ENCODE assay signal across 12 mouse cellular contexts in genomic region chr5:115359438-115359837, GRCm38 (mm10). TPM values are rescaled to one million over a fixed set of nuclear protein-coding genes. Genes with fewer than 3 reads are reported as not detected.
DNase-seq lines count a peak whose midpoint lies in the region; ATAC-seq and TF ChIP-seq lines count a peak whose summit lies in the region.
"Had no signal": no experiment of that assay in that cellular context is flagged by ENCODE, and none has a peak within 500 bp of the region (broad histone marks: within the 10 kb centered on the region; RNA-seq: fewer than 3 reads in every experiment).

No protein-coding gene starts in this region.

- WGBS in forebrain, embryonic 10.5 days, result 92% methylated on average over 8 of the region's 8 CpGs
- WGBS in forebrain, embryonic 15.5 days, result 87% methylated on average over 8 of the region's 8 CpGs
- WGBS in hindbrain, embryonic 10.5 days, result 86% methylated on average over 8 of the region's 8 CpGs
- WGBS in hindbrain, embryonic 14.5 days, result 85% methylated on average over 8 of the region's 8 CpGs

- H3K9me3 ChIP-seq in forebrain, embryonic 10.5 days, result no peaks in the 10 kb centered on the region
- no peaks in the 10 kb centered on the region for H3K9me3 ChIP-seq in forebrain, embryonic 15.5 days
- H3K9me3 ChIP-seq in hindbrain, embryonic 10.5 days, result no peaks in the 10 kb centered on the region
- H3K9me3 ChIP-seq in hindbrain, embryonic 14.5 days (ENCODE audit: control insufficient read depth, low read length), result no peaks in the 10 kb centered on the region
- H3K9me3 ChIP-seq: embryonic facial prominence, embryonic 10.5 days; hindbrain, embryonic 15.5 days; midbrain, embryonic 12.5 days; neural tube, embryonic 12.5 days had no signal

- no peak overlapping the region for H3K4me3 ChIP-seq in forebrain, embryonic 10.5 days
- H3K4me3 ChIP-seq in forebrain, embryonic 15.5 days, result no peak overlapping the region
- no peak overlapping the region for H3K4me3 ChIP-seq in hindbrain, embryonic 10.5 days
- no peak overlapping the region for H3K4me3 ChIP-seq in hindbrain, embryonic 14.5 days (replicated peaks; ENCODE audit: low read length)
- H3K4me3 ChIP-seq in testis, adult 2 months (ENCODE audit: control insufficient read depth, low read depth, low read length), result no peak overlapping the region
- no peak overlapping the region for H3K4me3 ChIP-seq in left cerebral cortex, adult 2 months
- H3K4me3 ChIP-seq: embryonic facial prominence, embryonic 10.5 days; hindbrain, embryonic 15.5 days; midbrain, embryonic 12.5 days; neural tube, embryonic 12.5 days had no signal

- H3K27me3 ChIP-seq in forebrain, embryonic 10.5 days (ENCODE audit: poor library complexity, severe bottlenecking), result no peaks in the 10 kb centered on the region; the same call in 1 of the 2 replicates
- no peaks in the 10 kb centered on the region for H3K27me3 ChIP-seq in forebrain, embryonic 15.5 days
- H3K27me3 ChIP-seq in hindbrain, embryonic 10.5 days (ENCODE audit: insufficient read depth, poor library complexity, severe bottlenecking), result no peaks in the 10 kb centered on the region
- no peaks in the 10 kb centered on the region for H3K27me3 ChIP-seq in hindbrain, embryonic 14.5 days (ENCODE audit: control insufficient read depth, insufficient read depth, low read length)
- no peaks in the 10 kb centered on the region for H3K27me3 ChIP-seq in testis, adult 2 months (ENCODE audit: control insufficient read depth, insufficient read depth, low read length)
- H3K27me3 ChIP-seq: hindbrain, embryonic 15.5 days; midbrain, embryonic 12.5 days; neural tube, embryonic 12.5 days had no signal

- DNase-seq in forebrain, embryonic 10.5 days (ENCODE audit: extremely low spot score, low spot score), result no peak
- no peak for DNase-seq in hindbrain, embryonic 10.5 days (ENCODE audit: low spot score)
- no peak for DNase-seq in hindbrain, embryonic 14.5 days (ENCODE audit: low spot score)
- no peak for DNase-seq in testis, postnatal 14 days (ENCODE audit: low spot score)
- no peak for DNase-seq in cerebellum, adult 8-10 months
- DNase-seq in left cerebral cortex, adult 2 months (ENCODE audit: extremely low spot score in 1 of 2, low spot score in 2 of 2), result no peak

- H3K36me3 ChIP-seq in forebrain, embryonic 10.5 days (replicated peaks), result no peaks in the 10 kb centered on the region
- no peaks in the 10 kb centered on the region for H3K36me3 ChIP-seq in forebrain, embryonic 15.5 days
- H3K36me3 ChIP-seq in hindbrain, embryonic 10.5 days, result no peaks in the 10 kb centered on the region
- no peaks in the 10 kb centered on the region for H3K36me3 ChIP-seq in hindbrain, embryonic 14.5 days (replicated peaks; ENCODE audit: control insufficient read depth, insufficient read depth)
- no peaks in the 10 kb centered on the region for H3K36me3 ChIP-seq in testis, adult 2 months (ENCODE audit: control insufficient read depth, insufficient read depth, low read length)
- H3K36me3 ChIP-seq: embryonic facial prominence, embryonic 10.5 days; hindbrain, embryonic 15.5 days; midbrain, embryonic 12.5 days; neural tube, embryonic 12.5 days had no signal

- H3K27ac ChIP-seq in forebrain, embryonic 10.5 days, result peak overlapping the region; percentile 83
- no peak overlapping the region for H3K27ac ChIP-seq in forebrain, embryonic 15.5 days (replicated peaks)
- peak overlapping the region; percentile 69 for H3K27ac ChIP-seq in hindbrain, embryonic 10.5 days
- no peak overlapping the region for H3K27ac ChIP-seq in hindbrain, embryonic 14.5 days
- peak overlapping the region; percentile 10 for H3K27ac ChIP-seq in testis, adult 2 months (ENCODE audit: control insufficient read depth, insufficient read depth, low read depth, low read length)
- H3K27ac ChIP-seq in left cerebral cortex, adult 2 months, result no peak overlapping the region
- H3K27ac ChIP-seq: hindbrain, embryonic 15.5 days; midbrain, embryonic 12.5 days; neural tube, embryonic 12.5 days had no signal

- no peak for TF ChIP-seq CTCF in testis, adult 2 months (IDR thresholded peaks at IDR 0.05; ENCODE audit: control insufficient read depth, insufficient read depth, insufficient replicate concordance, low read depth, low read length)
- no peak for TF ChIP-seq CTCF in left cerebral cortex, adult 2 months (IDR thresholded peaks at IDR 0.05)

- H3K4me1 ChIP-seq in forebrain, embryonic 10.5 days, result peaks cover 40% of the 10 kb centered on the region
- H3K4me1 ChIP-seq in forebrain, embryonic 15.5 days, result peaks cover 6% of the 10 kb centered on the region; the same call in 1 of the 2 replicates
- H3K4me1 ChIP-seq in hindbrain, embryonic 10.5 days (replicated peaks), result peaks cover 41% of the 10 kb centered on the region
- no peaks in the 10 kb centered on the region for H3K4me1 ChIP-seq in hindbrain, embryonic 14.5 days (replicated peaks; ENCODE audit: control insufficient read depth, insufficient read depth, low read length)
- no peaks in the 10 kb centered on the region; the same call in 1 of the 2 replicates for H3K4me1 ChIP-seq in testis, adult 2 months (ENCODE audit: control insufficient read depth, insufficient read depth, low read length)
- H3K4me1 ChIP-seq: hindbrain, embryonic 15.5 days had no signal

- TF ChIP-seq POLR2A in testis, adult 2 months (IDR thresholded peaks at IDR 0.05; ENCODE audit: control insufficient read depth, low read depth, low read length), result no peak

- intact Hi-C loops in left cerebral cortex, adult 2 months (cut with DNase I), result loop anchor here (1.0 kb wide), 1 partner anchor 82 kb away; no protein-coding TSS in a partner anchor

- H3K9ac ChIP-seq in forebrain, embryonic 15.5 days (replicated peaks), result no peak overlapping the region
- no peak overlapping the region for H3K9ac ChIP-seq in hindbrain, embryonic 14.5 days
- H3K9ac ChIP-seq: hindbrain, embryonic 15.5 days; midbrain, embryonic 12.5 days; neural tube, embryonic 12.5 days had no signal

- no peak overlapping the region for H3K4me2 ChIP-seq in forebrain, embryonic 15.5 days (replicated peaks)
- no peak overlapping the region for H3K4me2 ChIP-seq in hindbrain, embryonic 14.5 days (replicated peaks)
- H3K4me2 ChIP-seq: hindbrain, embryonic 15.5 days; midbrain, embryonic 12.5 days; neural tube, embryonic 12.5 days had no signal

- ATAC-seq in forebrain, embryonic 15.5 days (replicated peaks), result no peak
- no peak for ATAC-seq in hindbrain, embryonic 14.5 days (ENCODE audit: low FRiP score)

RNA-seq across cellular contexts. Expression of gene Cox6a1, which starts 10.7 kb away (rescaled TPM):
- polyA plus RNA-seq in forebrain, embryonic 10.5 days (2016; fragmentation: Nextera tagmentation; extraction: Ambion mirVana), result 754 and 787 TPM in 2 replicates
- polyA plus RNA-seq in forebrain, embryonic 15.5 days (2015; fragmentation: Nextera tagmentation; extraction: Ambion mirVana), result 968 and 991 TPM in 2 replicates
- 875 and 1,016 TPM in 2 replicates for polyA plus RNA-seq in hindbrain, embryonic 10.5 days (2016; fragmentation: Nextera tagmentation; extraction: Ambion mirVana)
- polyA plus RNA-seq in hindbrain, embryonic 14.5 days (2014; fragmentation: Nextera tagmentation; extraction: Ambion mirVana), result 1,199 and 1,253 TPM in 2 replicates
- polyA plus RNA-seq in testis, adult 2 months (2012; rRNA removed), result 619 and 765 TPM in 2 replicates
- total RNA-seq in left cerebral cortex, adult 2 months (2021), result 100 to 1,000 TPM; 701 to 719 TPM

RNA-seq across cellular contexts. Expression of gene Triap1, which starts 18.4 kb away (rescaled TPM):
- 56.6 and 57.7 TPM in 2 replicates for polyA plus RNA-seq in forebrain, embryonic 10.5 days (2016; fragmentation: Nextera tagmentation; extraction: Ambion mirVana)
- polyA plus RNA-seq in forebrain, embryonic 15.5 days (2015; fragmentation: Nextera tagmentation; extraction: Ambion mirVana), result 60.5 and 64.3 TPM in 2 replicates
- polyA plus RNA-seq in hindbrain, embryonic 10.5 days (2016; fragmentation: Nextera tagmentation; extraction: Ambion mirVana), result 56.3 and 57.2 TPM in 2 replicates
- polyA plus RNA-seq in hindbrain, embryonic 14.5 days (2014; fragmentation: Nextera tagmentation; extraction: Ambion mirVana), result 47.6 and 50.1 TPM in 2 replicates
- 7.6 and 8.0 TPM in 2 replicates for polyA plus RNA-seq in testis, adult 2 months (2012; rRNA removed)
- 10 to 100 TPM; 21.4 to 24.5 TPM for total RNA-seq in left cerebral cortex, adult 2 months (2021)

RNA-seq across cellular contexts. Expression of gene Gatc, which starts 18.5 kb away (rescaled TPM):
- 37.6 and 40.2 TPM in 2 replicates for polyA plus RNA-seq in forebrain, embryonic 10.5 days (2016; fragmentation: Nextera tagmentation; extraction: Ambion mirVana)
- polyA plus RNA-seq in forebrain, embryonic 15.5 days (2015; fragmentation: Nextera tagmentation; extraction: Ambion mirVana), result 33.6 and 36.6 TPM in 2 replicates
- 35.6 and 41.2 TPM in 2 replicates for polyA plus RNA-seq in hindbrain, embryonic 10.5 days (2016; fragmentation: Nextera tagmentation; extraction: Ambion mirVana)
- 41.8 and 42.2 TPM in 2 replicates for polyA plus RNA-seq in hindbrain, embryonic 14.5 days (2014; fragmentation: Nextera tagmentation; extraction: Ambion mirVana)
- 11.6 and 16.0 TPM in 2 replicates for polyA plus RNA-seq in testis, adult 2 months (2012; rRNA removed)
- 10 to 100 TPM; 20.6 to 20.9 TPM for total RNA-seq in left cerebral cortex, adult 2 months (2021)

RNA-seq across cellular contexts. Expression of gene Srsf9, which starts 32.5 kb away (rescaled TPM):
- polyA plus RNA-seq in forebrain, embryonic 10.5 days (2016; fragmentation: Nextera tagmentation; extraction: Ambion mirVana), result 399 and 417 TPM in 2 replicates
- 200 and 204 TPM in 2 replicates for polyA plus RNA-seq in forebrain, embryonic 15.5 days (2015; fragmentation: Nextera tagmentation; extraction: Ambion mirVana)
- polyA plus RNA-seq in hindbrain, embryonic 10.5 days (2016; fragmentation: Nextera tagmentation; extraction: Ambion mirVana), result 383 and 387 TPM in 2 replicates
- 140 and 145 TPM in 2 replicates for polyA plus RNA-seq in hindbrain, embryonic 14.5 days (2014; fragmentation: Nextera tagmentation; extraction: Ambion mirVana)
- 43.9 and 45.5 TPM in 2 replicates for polyA plus RNA-seq in testis, adult 2 months (2012; rRNA removed)
- total RNA-seq in left cerebral cortex, adult 2 months (2021), result 10 to 100 TPM; 68.0 to 74.5 TPM

RNA-seq across cellular contexts. Expression of gene Dynll1, which starts 58.6 kb away (rescaled TPM):
- 1,650 and 1,695 TPM in 2 replicates for polyA plus RNA-seq in forebrain, embryonic 10.5 days (2016; fragmentation: Nextera tagmentation; extraction: Ambion mirVana)
- polyA plus RNA-seq in forebrain, embryonic 15.5 days (2015; fragmentation: Nextera tagmentation; extraction: Ambion mirVana), result 1,446 and 1,524 TPM in 2 replicates
- polyA plus RNA-seq in hindbrain, embryonic 10.5 days (2016; fragmentation: Nextera tagmentation; extraction: Ambion mirVana), result 1,684 and 1,740 TPM in 2 replicates
- polyA plus RNA-seq in hindbrain, embryonic 14.5 days (2014; fragmentation: Nextera tagmentation; extraction: Ambion mirVana), result 1,269 and 1,310 TPM in 2 replicates
- polyA plus RNA-seq in testis, adult 2 months (2012; rRNA removed), result 559 and 571 TPM in 2 replicates
- 100 to 1,000 TPM; 608 to 642 TPM for total RNA-seq in left cerebral cortex, adult 2 months (2021)

Comparison
In these comparisons a context has a peak if more than half of its experiments do, and no peak if none do; other contexts are left out.
1. H3K27ac ChIP-seq: peak in forebrain, embryonic 10.5 days (single experiment), hindbrain, embryonic 10.5 days (single experiment) and testis, adult 2 months (single experiment); none in forebrain, embryonic 15.5 days (single experiment), hindbrain, embryonic 14.5 days (single experiment) and left cerebral cortex, adult 2 months (single experiment).